Comparison of ENCODE assay signal across 30 mouse cellular contexts in the genomic region with DNA sequence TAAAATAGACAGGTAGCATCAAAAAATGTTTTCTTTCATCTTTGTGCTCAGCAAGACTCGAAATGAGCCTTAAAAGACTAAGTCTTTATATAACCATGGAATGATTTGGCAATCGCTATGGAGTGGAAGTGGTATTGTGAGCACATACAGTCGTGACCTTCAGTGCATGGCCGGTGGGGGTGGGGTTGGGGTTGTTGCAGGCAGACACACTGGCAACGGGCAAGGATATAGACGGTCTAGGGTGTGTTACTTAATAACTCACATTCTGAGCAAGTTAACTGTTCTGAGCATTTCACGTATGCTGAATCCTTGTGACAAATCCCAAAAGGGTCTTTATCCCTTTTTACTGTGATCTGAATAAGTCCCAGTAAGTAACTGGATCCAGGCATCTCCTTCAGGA.
A peak's percentile ranks its signal among the peaks of the same experiment; 100 is the strongest.
DNase-seq lines count a peak whose midpoint lies in the region; ATAC-seq lines count a peak whose summit lies in the region.
"Had no signal": no experiment of that assay in that cellular context is flagged by ENCODE, and none has a peak within 500 bp of the region (broad histone marks: within the 10 kb centered on the region; RNA-seq: fewer than 3 reads in every experiment).

No protein-coding gene starts in this region.

- no peak overlapping the region for H3K4me2 ChIP-seq in kidney, embryonic 15.5 days
- H3K4me2 ChIP-seq in liver, embryonic 11.5 days: no peak overlapping the region
- H3K4me2 ChIP-seq: embryonic facial prominence, embryonic 13.5 days; forebrain, embryonic 12.5 days; forebrain, embryonic 15.5 days; heart, embryonic 12.5 days; heart, embryonic 15.5 days; hindbrain, embryonic 13.5 days had no signal

- H3K27ac ChIP-seq in kidney, embryonic 15.5 days: peak overlapping the region; percentile 56
- no peak overlapping the region for H3K27ac ChIP-seq in liver, embryonic 11.5 days (ENCODE audit: low read depth, low read length)
- H3K27ac ChIP-seq: embryonic facial prominence, embryonic 13.5 days; forebrain, embryonic 12.5 days; forebrain, embryonic 15.5 days; heart, embryonic 15.5 days had no signal

- H3K9me3 ChIP-seq in kidney, embryonic 15.5 days (replicated peaks): no peaks in the 10 kb centered on the region
- no peaks in the 10 kb centered on the region for H3K9me3 ChIP-seq in liver, embryonic 11.5 days (ENCODE audit: control insufficient read depth, low read length)
- H3K9me3 ChIP-seq: embryonic facial prominence, embryonic 10.5 days; embryonic facial prominence, embryonic 13.5 days; forebrain, embryonic 12.5 days; forebrain, embryonic 15.5 days; heart, embryonic 12.5 days; heart, embryonic 15.5 days; hindbrain, embryonic 10.5 days; hindbrain, embryonic 13.5 days had no signal

- H3K4me1 ChIP-seq in kidney, embryonic 15.5 days: peaks cover 39% of the 10 kb centered on the region
- H3K4me1 ChIP-seq in liver, embryonic 11.5 days (replicated peaks; ENCODE audit: control insufficient read depth, insufficient read depth, low read length): no peaks in the 10 kb centered on the region

- peak; percentile 32 for DNase-seq in adrenal gland, postnatal 10 days
- no peak for DNase-seq in adrenal gland, adult 18-20 months (ENCODE audit: low spot score in 2 of 2)
- no peak for DNase-seq in kidney, postnatal 14 days
- DNase-seq in liver: peak; percentile 19
- DNase-seq in liver, embryonic 11.5 days (ENCODE audit: low spot score): no peak
- peak; percentile 49 to 63 for DNase-seq in adrenal gland, postnatal 36 days
- no peak for DNase-seq in lung, postnatal 10 days
- DNase-seq: B cell, adult 2 months; cerebellum, adult 11-12 months; cerebellum, adult 8-10 months; cerebellum, postnatal 10 days; cerebellum, postnatal 36 days; embryo, embryonic 11 days; gastrocnemius, postnatal 25 days; heart, adult 18-20 months; heart, postnatal 10 days; heart, postnatal 36 days had no signal

- H3K4me3 ChIP-seq in kidney, embryonic 15.5 days (replicated peaks): no peak overlapping the region
- H3K4me3 ChIP-seq in liver, embryonic 11.5 days (ENCODE audit: low read depth, low read length): no peak overlapping the region
- H3K4me3 ChIP-seq: embryonic facial prominence, embryonic 10.5 days; embryonic facial prominence, embryonic 13.5 days; erythroblast, embryonic 14.5 days; forebrain, embryonic 12.5 days; forebrain, embryonic 15.5 days; heart, embryonic 12.5 days; heart, embryonic 15.5 days; hindbrain, embryonic 10.5 days; hindbrain, embryonic 13.5 days had no signal

- no peak overlapping the region for H3K9ac ChIP-seq in kidney, embryonic 15.5 days
- H3K9ac ChIP-seq in liver, embryonic 11.5 days (ENCODE audit: low read depth, low read length): no peak overlapping the region
- H3K9ac ChIP-seq: embryonic facial prominence, embryonic 13.5 days; forebrain, embryonic 12.5 days; forebrain, embryonic 15.5 days; heart, embryonic 12.5 days; heart, embryonic 15.5 days; hindbrain, embryonic 13.5 days had no signal

- 73% methylated on average over 7 of the region's 7 CpGs for WGBS in kidney, embryonic 15.5 days
- 73% methylated on average over 7 of the region's 7 CpGs for WGBS in liver, embryonic 11.5 days

- H3K27me3 ChIP-seq in kidney, embryonic 15.5 days: no peaks in the 10 kb centered on the region
- no peaks in the 10 kb centered on the region for H3K27me3 ChIP-seq in liver, embryonic 11.5 days (replicated peaks; ENCODE audit: control insufficient read depth, insufficient read depth, low read length)
- H3K27me3 ChIP-seq: CH12.LX; embryonic facial prominence, embryonic 13.5 days; forebrain, embryonic 12.5 days; forebrain, embryonic 15.5 days; heart, embryonic 12.5 days; heart, embryonic 15.5 days; hindbrain, embryonic 13.5 days; Patski had no signal

- no peaks in the 10 kb centered on the region for H3K36me3 ChIP-seq in kidney, embryonic 15.5 days
- H3K36me3 ChIP-seq in liver, embryonic 11.5 days (ENCODE audit: control insufficient read depth, insufficient read depth, low read length): no peaks in the 10 kb centered on the region
- H3K36me3 ChIP-seq: embryonic facial prominence, embryonic 10.5 days; embryonic facial prominence, embryonic 13.5 days; forebrain, embryonic 12.5 days; forebrain, embryonic 15.5 days; G1E; heart, embryonic 12.5 days; heart, embryonic 15.5 days; hindbrain, embryonic 10.5 days; hindbrain, embryonic 13.5 days had no signal

- ATAC-seq in kidney, embryonic 15.5 days (replicated peaks; ENCODE audit: low FRiP score): no peak
- no peak for ATAC-seq in liver, embryonic 11.5 days (replicated peaks; ENCODE audit: low FRiP score)
- ATAC-seq: forebrain, embryonic 15.5 days had no signal

Comparison
In these comparisons a context has a peak if more than half of its experiments do, and no peak if none do; other contexts are left out.
1. DNase-seq: peak in adrenal gland, postnatal 10 days (single experiment), liver (single experiment) and adrenal gland, postnatal 36 days (2 of 2); none in adrenal gland, adult 18-20 months (0 of 2), kidney, postnatal 14 days (single experiment), liver, embryonic 11.5 days (single experiment) and lung, postnatal 10 days (single experiment).